Mouse (Mus musculus): ENCODE results near the gene Prop1. TPM values are rescaled to one million over a fixed set of nuclear protein-coding genes. Genes with fewer than 3 reads are reported as not detected.

Gene Prop1
- polyA plus RNA-seq (2017; shearing (Covaris generic)) = not detected

DNA sequence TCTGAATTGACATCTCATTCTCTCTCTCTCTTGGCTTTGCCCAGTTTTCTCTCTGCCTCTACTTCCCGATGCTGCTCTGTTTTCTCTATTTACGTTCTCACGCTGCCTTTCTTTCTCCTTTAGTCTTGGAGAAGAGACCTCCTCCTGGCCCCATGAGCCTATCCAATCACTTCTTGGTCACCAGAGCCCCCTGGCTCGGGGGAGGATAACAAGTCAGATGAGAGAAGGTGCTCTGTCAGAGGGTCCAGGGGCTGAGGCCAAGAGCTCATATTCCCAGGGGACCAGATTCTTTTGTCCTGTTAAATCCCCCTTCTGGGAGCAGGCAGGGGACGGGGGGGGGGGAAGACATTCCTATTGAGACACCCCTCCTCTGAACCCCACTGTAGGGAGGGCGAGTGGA is at the start of gene Prop1:
TSS of gene Prop1 (minus strand) at position 101 of the 400 bp plus-strand sequence.

GRCm38 (mm10) chr11:51003296-51003695 is 49.7 kb upstream of the Prop1 start, which contains the start of gene Olfr51:
TSS of gene Olfr51 (plus strand) at chr11:51003596.

GRCm38 (mm10) chr11:50981667-50982066 is 28.1 kb upstream of the Prop1 start, which contains the start of gene Olfr1377:
TSS of gene Olfr1377 (plus strand) at chr11:50981967.

GRCm38 (mm10) chr11:50966230-50966629 is 12.7 kb upstream of the Prop1 start, which contains the start of gene Olfr1378:
TSS of gene Olfr1378 (plus strand) at chr11:50966530.

DNA sequence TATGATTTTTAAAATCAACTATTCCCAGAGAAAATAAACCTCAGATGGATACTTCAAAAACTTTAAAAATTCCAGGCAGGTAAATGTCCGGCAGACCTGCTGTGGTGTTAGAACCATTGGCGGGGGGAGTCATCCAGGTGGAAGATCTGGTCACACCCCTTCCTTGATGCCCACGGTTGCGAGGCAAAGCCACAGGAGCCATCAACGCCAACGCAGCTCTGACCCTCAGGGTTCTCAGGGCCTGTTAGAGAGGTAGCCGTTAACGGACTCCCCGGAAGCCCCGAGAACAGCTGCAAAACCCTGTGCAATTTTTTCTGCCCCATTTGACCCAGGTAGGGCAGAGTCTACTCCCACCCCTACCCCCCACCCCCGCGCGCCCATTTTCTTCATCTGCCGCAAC is 10.1 kb downstream of the Prop1 start, which contains the start of gene 4933414I15Rik:
TSS of gene 4933414I15Rik (minus strand) at position 260 of the 400 bp plus-strand sequence.

GRCm38 (mm10) chr11:50931451-50931866 is 22.1 kb downstream of the Prop1 start, which contains the start of gene Zfp354b:
TSS of gene Zfp354b (minus strand) at chr11:50931633.

DNA sequence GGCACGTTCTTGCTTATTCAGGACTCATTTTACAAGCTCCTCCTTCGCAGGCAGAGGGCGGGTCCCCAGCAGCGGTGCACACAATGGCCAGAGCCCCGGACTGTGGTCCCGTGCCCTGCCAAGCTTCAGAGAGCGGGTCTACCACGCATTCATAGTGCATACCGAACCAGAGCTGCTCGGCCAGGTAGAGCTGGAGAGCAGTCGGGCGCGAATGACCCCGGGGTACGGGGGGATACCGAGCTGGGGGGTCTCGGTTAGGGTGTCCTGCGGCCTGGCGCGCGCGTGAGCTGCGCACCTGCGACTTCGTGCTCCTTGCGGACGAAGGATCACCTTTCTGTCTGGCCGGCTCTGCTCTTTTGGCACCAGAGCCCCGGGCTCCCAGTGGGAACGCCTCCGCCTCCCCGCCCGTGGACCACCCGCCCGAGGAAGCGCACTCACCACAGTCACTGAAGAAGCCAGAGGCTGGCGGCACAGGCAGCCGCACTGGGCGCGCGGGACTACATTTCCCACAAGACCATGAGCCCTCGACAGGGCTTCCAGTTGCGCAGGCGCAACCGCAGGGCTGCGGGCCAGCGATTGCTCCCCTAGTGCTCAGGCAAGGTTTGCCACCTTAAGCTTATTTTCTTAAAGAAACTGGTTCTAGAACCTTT is 37.8 kb downstream of the Prop1 start, which contains the start of gene Zfp2:
TSS of gene Zfp2 (minus strand) at position 495 of the 650 bp plus-strand sequence.

Other genes starting within 250 kb of the Prop1 start
- 1 to 10 TPM; 1.3 to 5.0 TPM for gene Zfp354c, start 126.0 kb downstream of the Prop1 start, polyA plus RNA-seq (2017; shearing (Covaris generic))
- under 1 TPM in 1 of 2 experiments, not detected in 1; 0.88 TPM for gene Zfp879, start 112.2 kb downstream of the Prop1 start, polyA plus RNA-seq (2017; shearing (Covaris generic))
- under 1 TPM in 1 of 2 experiments, not detected in 1; 0.32 TPM for gene Grm6, start 103.1 kb downstream of the Prop1 start, polyA plus RNA-seq (2017; shearing (Covaris generic))
- not detected for gene Zfp454, start 66.1 kb downstream of the Prop1 start, polyA plus RNA-seq (2017; shearing (Covaris generic))
- gene Zfp2, start 37.6 kb downstream of the Prop1 start, polyA plus RNA-seq (2017; shearing (Covaris generic)) = 1 to 10 TPM in 1 of 2 experiments, under 1 TPM in 1; 0.33 to 1.5 TPM
- gene Zfp354b, start 22.1 kb downstream of the Prop1 start, polyA plus RNA-seq (2017; shearing (Covaris generic)) = under 1 TPM in 1 of 2 experiments, not detected in 1; 0.66 TPM
- gene 4933414I15Rik, start 10.0 kb downstream of the Prop1 start, polyA plus RNA-seq (2017; shearing (Covaris generic)) = under 1 TPM in 1 of 2 experiments, not detected in 1; 0.41 TPM
- gene Olfr1378, start 12.8 kb upstream of the Prop1 start, polyA plus RNA-seq (2017; shearing (Covaris generic)) = not detected
- under 1 TPM in 1 of 2 experiments, not detected in 1; 0.41 TPM for gene Olfr1377, start 28.2 kb upstream of the Prop1 start, polyA plus RNA-seq (2017; shearing (Covaris generic))
- not detected for gene Olfr51, start 49.8 kb upstream of the Prop1 start, polyA plus RNA-seq (2017; shearing (Covaris generic))
- under 1 TPM in 1 of 2 experiments, not detected in 1; 0.06 TPM for gene Olfr54, start 60.5 kb upstream of the Prop1 start, polyA plus RNA-seq (2017; shearing (Covaris generic))
- not detected for gene Olfr1375, start 94.3 kb upstream of the Prop1 start, polyA plus RNA-seq (2017; shearing (Covaris generic))
- not detected for gene Zfp354a, start 105.5 kb upstream of the Prop1 start, polyA plus RNA-seq (2017; shearing (Covaris generic))